20 mouse cellular contexts compared by ENCODE assay signal in genomic region chr1:38384010-38384409, GRCm38 (mm10).
A peak's percentile ranks its signal among the peaks of the same experiment; 100 is the strongest.
DNase-seq lines count a peak whose midpoint lies in the region; ATAC-seq and TF ChIP-seq lines count a peak whose summit lies in the region.
"Had no signal": no experiment of that assay in that cellular context is flagged by ENCODE, and none has a peak within 500 bp of the region (broad histone marks: within the 10 kb centered on the region; RNA-seq: fewer than 3 reads in every experiment).

No protein-coding gene starts in this region.

- H3K27ac ChIP-seq in heart, embryonic 10.5 days: peak overlapping the region; percentile 59
- peak overlapping the region; percentile 17 for H3K27ac ChIP-seq in liver, embryonic 12.5 days
- H3K27ac ChIP-seq in liver, postnatal 0 days (ENCODE audit: low read depth): no peak overlapping the region
- 0 out of 2 replicates have a peak overlapping the region, but pooled peaks have one; percentile 15 for H3K27ac ChIP-seq in hindbrain, embryonic 15.5 days (replicated peaks)
- no peak overlapping the region for H3K27ac ChIP-seq in midbrain, embryonic 15.5 days
- H3K27ac ChIP-seq: forebrain, embryonic 10.5 days; liver, embryonic 14.5 days had no signal

- no peaks in the 10 kb centered on the region for H3K27me3 ChIP-seq in heart, embryonic 10.5 days (ENCODE audit: insufficient read depth, poor library complexity, severe bottlenecking)
- H3K27me3 ChIP-seq in liver, embryonic 12.5 days (replicated peaks): no peaks in the 10 kb centered on the region
- no peaks in the 10 kb centered on the region for H3K27me3 ChIP-seq in liver, postnatal 0 days (ENCODE audit: insufficient read depth, low read length)
- H3K27me3 ChIP-seq in hindbrain, embryonic 15.5 days: no peaks in the 10 kb centered on the region
- no peaks in the 10 kb centered on the region for H3K27me3 ChIP-seq in midbrain, embryonic 15.5 days (replicated peaks)

- intact Hi-C loops in heart, postnatal 10 days (cut with DNase I): no loop called here

- no peak overlapping the region for H3K9ac ChIP-seq in liver, embryonic 12.5 days
- no peak overlapping the region for H3K9ac ChIP-seq in liver, postnatal 0 days (replicated peaks)
- H3K9ac ChIP-seq in hindbrain, embryonic 15.5 days: no peak overlapping the region
- no peak overlapping the region for H3K9ac ChIP-seq in midbrain, embryonic 15.5 days
- H3K9ac ChIP-seq: liver, embryonic 14.5 days had no signal

- no peak for DNase-seq in heart, embryonic 10.5 days (ENCODE audit: low spot score)
- DNase-seq in heart, postnatal 10 days: no peak
- DNase-seq in liver, postnatal 0 days: no peak
- DNase-seq in Muller cell, postnatal 12 days (ENCODE audit: inconsistent ontology term): no peak
- no peak for DNase-seq in retina, embryonic 14.5 days (ENCODE audit: low spot score)
- DNase-seq: adrenal gland, postnatal 14 days; cerebellum, adult 11-12 months; heart, adult 18-20 months; kidney, adult 9 months; kidney, postnatal 4 days; layer of hippocampus, adult 9-11 months; right cerebral cortex, postnatal 4 days; thymus, adult 2 months had no signal

- no peak overlapping the region for H3K4me2 ChIP-seq in liver, embryonic 12.5 days
- no peak overlapping the region for H3K4me2 ChIP-seq in liver, postnatal 0 days (ENCODE audit: low read depth, low read length)
- no peak overlapping the region for H3K4me2 ChIP-seq in hindbrain, embryonic 15.5 days
- H3K4me2 ChIP-seq in midbrain, embryonic 15.5 days: no peak overlapping the region

- H3K9me3 ChIP-seq in heart, embryonic 10.5 days: peaks cover 5% of the 10 kb centered on the region; the same call in 1 of the 2 replicates
- H3K9me3 ChIP-seq in liver, embryonic 12.5 days (replicated peaks): peaks cover 3% of the 10 kb centered on the region; the same call in 1 of the 2 replicates
- no peaks in the 10 kb centered on the region for H3K9me3 ChIP-seq in liver, postnatal 0 days (ENCODE audit: low read length)
- H3K9me3 ChIP-seq in hindbrain, embryonic 15.5 days: no peaks in the 10 kb centered on the region
- no peaks in the 10 kb centered on the region for H3K9me3 ChIP-seq in midbrain, embryonic 15.5 days

- H3K36me3 ChIP-seq in heart, embryonic 10.5 days: peaks cover 7% of the 10 kb centered on the region; the same call in 1 of the 2 replicates
- H3K36me3 ChIP-seq in liver, embryonic 12.5 days: no peaks in the 10 kb centered on the region
- H3K36me3 ChIP-seq in liver, postnatal 0 days (replicated peaks; ENCODE audit: insufficient read depth, low read length): no peaks in the 10 kb centered on the region
- no peaks in the 10 kb centered on the region for H3K36me3 ChIP-seq in hindbrain, embryonic 15.5 days
- H3K36me3 ChIP-seq in midbrain, embryonic 15.5 days (replicated peaks): no peaks in the 10 kb centered on the region

- TF ChIP-seq EP300 in liver, postnatal 0 days (IDR thresholded peaks at IDR 0.05; ENCODE audit: low read depth): no peak

- ATAC-seq in liver, embryonic 12.5 days: no peak
- no peak for ATAC-seq in liver, postnatal 0 days
- no peak for ATAC-seq in hindbrain, embryonic 15.5 days (ENCODE audit: low FRiP score, low read depth)
- peak; percentile 60; the same call in 1 of the 2 replicates for ATAC-seq in midbrain, embryonic 15.5 days (replicated peaks)
- ATAC-seq: CD4-positive, CD25-positive, alpha-beta regulatory T cell, adult 4 months; lung, postnatal 0 days had no signal

- no peak for TF ChIP-seq CTCF in liver, postnatal 0 days (IDR thresholded peaks at IDR 0.05; ENCODE audit: low read depth)

- H3K4me1 ChIP-seq in heart, embryonic 10.5 days: peaks cover 24% of the 10 kb centered on the region
- H3K4me1 ChIP-seq in liver, embryonic 12.5 days: peaks cover 14% of the 10 kb centered on the region; the same call in 1 of the 2 replicates
- no peaks in the 10 kb centered on the region for H3K4me1 ChIP-seq in liver, postnatal 0 days (ENCODE audit: insufficient read depth)
- peaks cover 15% of the 10 kb centered on the region for H3K4me1 ChIP-seq in hindbrain, embryonic 15.5 days (replicated peaks)
- peaks cover 25% of the 10 kb centered on the region for H3K4me1 ChIP-seq in midbrain, embryonic 15.5 days

- WGBS in heart, embryonic 10.5 days: 56% methylated on average over 7 of the region's 7 CpGs
- 58% methylated on average over 7 of the region's 7 CpGs for WGBS in liver, embryonic 12.5 days (ENCODE audit: insufficient replicate concordance)
- 60% methylated on average over 7 of the region's 7 CpGs for WGBS in liver, postnatal 0 days (ENCODE audit: insufficient replicate concordance)
- WGBS in hindbrain, embryonic 15.5 days: 80% methylated on average over 7 of the region's 7 CpGs
- 90% methylated on average over 7 of the region's 7 CpGs for WGBS in midbrain, embryonic 15.5 days

- H3K4me3 ChIP-seq in heart, embryonic 10.5 days: no peak overlapping the region
- H3K4me3 ChIP-seq in liver, embryonic 12.5 days: no peak overlapping the region
- no peak overlapping the region for H3K4me3 ChIP-seq in liver, postnatal 0 days (ENCODE audit: low read depth, low read length)
- H3K4me3 ChIP-seq in hindbrain, embryonic 15.5 days: no peak overlapping the region
- no peak overlapping the region for H3K4me3 ChIP-seq in midbrain, embryonic 15.5 days
- H3K4me3 ChIP-seq: forebrain, embryonic 10.5 days had no signal

Comparison
In these comparisons a context has a peak if more than half of its experiments do, and no peak if none do; other contexts are left out.
1. H3K27ac ChIP-seq: peak in heart, embryonic 10.5 days (single experiment), liver, embryonic 12.5 days (single experiment) and hindbrain, embryonic 15.5 days (single experiment); none in liver, postnatal 0 days (single experiment) and midbrain, embryonic 15.5 days (single experiment).